Mouse (Mus musculus) large intestine, adult 2 months (tissue): ENCODE data around the gene Akap6. TPM values are rescaled to one million over a fixed set of nuclear protein-coding genes. Genes with fewer than 3 reads are reported as not detected.

Experiments used
- DNase-seq: peaks from one replicate; pipeline ENCODE4 v3.0.0-alpha.2; 2012; ENCODE audit warnings: low read depth, low spot score
- WGBS: fragments of 180-500 bp; shearing (Covaris S2); methylation state at CpG from one replicate; pipeline ENCODE4 v1.1.7; 2018; 5-methylcytosine and 5-hydroxymethylcytosine counted together
- polyA plus RNA-seq: library from polyadenylated mRNA; depleted of rRNA; stranded (reverse); fragments of >200 nt; gene quantifications from 2 replicates; pipeline ENCODE4 v1.2.3, GENCODE M21; 2012

Akap6 gene
- polyA plus RNA-seq, 1 experiment: 0.32 TPM

DNA sequence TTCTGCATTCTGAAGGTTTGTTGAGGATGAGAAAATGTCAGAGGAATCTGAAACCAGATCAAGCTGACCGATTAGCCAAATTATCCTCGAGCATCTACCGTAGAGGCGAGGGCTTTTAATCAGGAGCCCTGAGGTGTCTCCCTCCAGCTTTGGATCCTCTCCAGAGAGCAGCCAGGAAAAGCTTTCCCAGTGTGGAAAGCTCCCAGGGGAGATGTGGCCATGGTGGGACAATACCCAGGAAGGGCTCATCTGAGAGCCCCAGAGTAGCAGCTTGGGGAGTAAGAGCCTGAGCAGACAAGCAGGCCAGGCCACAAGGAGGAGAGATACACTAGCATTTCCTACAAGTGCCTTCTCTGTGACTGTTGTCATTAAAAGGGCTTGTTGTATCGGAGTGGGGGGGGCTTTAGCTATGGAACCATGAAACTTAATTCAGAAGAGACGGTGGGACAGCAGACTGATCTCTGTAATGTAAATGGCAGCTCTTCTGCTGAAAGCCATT is 135.6 kb downstream of the Akap6 start:
- DNase-seq: no peak
- 76% methylated on average over 6 of the region's 6 CpGs for WGBS

GRCm38 (mm10) chr12:52835291-52835742 is 136.1 kb downstream of the Akap6 start:
- DNase-seq: no peak
- WGBS: 33% methylated on average over 6 of the region's 6 CpGs

DNA sequence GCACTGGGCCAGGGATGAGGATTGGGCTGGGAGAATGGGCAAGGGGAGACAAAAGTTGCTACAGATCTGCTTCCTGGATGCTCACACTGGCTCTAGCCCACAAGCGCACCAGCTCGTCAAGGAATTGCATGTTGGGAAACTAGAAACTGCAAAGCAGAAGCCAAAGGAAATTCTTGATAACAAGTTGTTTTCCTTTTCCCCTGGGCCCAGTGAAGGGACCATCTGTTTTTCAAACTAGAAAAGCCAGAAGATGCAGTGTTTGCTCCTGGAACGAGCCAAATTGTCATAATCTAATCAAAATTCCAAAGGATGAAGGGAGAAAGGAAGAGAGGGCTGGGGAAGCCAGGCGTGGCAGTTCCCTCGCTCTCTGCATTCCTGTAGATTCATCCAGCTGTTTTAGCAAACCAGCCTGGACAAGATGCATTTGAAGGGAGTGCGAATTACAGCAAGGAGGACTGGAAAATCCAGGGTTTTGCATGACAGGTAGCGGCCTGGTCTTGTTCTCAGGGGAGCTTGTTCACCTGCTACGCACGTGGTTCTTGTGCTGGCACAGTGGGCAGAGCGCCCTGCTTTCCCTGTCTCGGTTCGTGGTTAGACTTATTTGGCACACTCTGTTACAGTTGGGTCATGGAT is 136.8 kb downstream of the Akap6 start:
- no peak for DNase-seq
- 59% methylated on average over 12 of the region's 12 CpGs for WGBS

- DNase-seq: no peak
- 86% methylated on average over 1 of the region's 1 CpGs for WGBS
These were observed 146.8 kb downstream of the Akap6 start for GRCm38 (mm10) chr12:52845982-52846381.

- no peak for DNase-seq
- WGBS: 59% methylated on average over 4 of the region's 4 CpGs
These were observed 147.8 kb downstream of the Akap6 start for GRCm38 (mm10) chr12:52847020-52847419.

- DNase-seq: no peak
These were observed 148.8 kb downstream of the Akap6 start for GRCm38 (mm10) chr12:52847830-52848518.

GRCm38 (mm10) chr12:52848519-52848855 is 149.3 kb downstream of the Akap6 start:
- 59% methylated on average over 7 of the region's 7 CpGs for WGBS
- DNase-seq: no peak

More at GRCm38 (mm10) chr12:52847830-52848518, 148.8 kb downstream of the Akap6 start:
- WGBS: 75% methylated on average over 14 of the region's 14 CpGs

- 75% methylated on average over 4 of the region's 4 CpGs for WGBS
- DNase-seq: no peak
These were observed 150.1 kb downstream of the Akap6 start for GRCm38 (mm10) chr12:52849297-52849696.

GRCm38 (mm10) chr12:52850332-52851036 is 151.3 kb downstream of the Akap6 start:
- no peak for DNase-seq
- 67% methylated on average over 7 of the region's 7 CpGs for WGBS

DNA sequence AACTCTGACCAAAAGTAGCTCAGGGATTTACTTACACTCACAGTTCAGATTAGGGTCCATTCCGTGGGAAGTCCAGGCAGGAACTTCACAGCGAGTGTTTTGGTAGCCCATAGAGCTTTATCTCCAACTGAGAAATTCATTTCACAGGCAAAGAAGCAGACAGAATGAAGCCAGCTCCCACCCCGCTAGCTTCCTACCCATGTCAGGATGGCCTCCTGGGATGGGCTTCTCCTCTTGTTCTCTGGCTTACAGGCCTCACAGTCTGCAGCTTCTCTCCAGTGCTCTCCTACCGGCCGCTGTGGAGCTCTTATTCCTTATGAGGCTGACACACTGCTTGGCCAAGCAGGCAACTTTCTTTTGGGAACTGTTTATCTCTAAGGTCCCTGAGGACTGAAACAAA is 152.0 kb downstream of the Akap6 start:
- DNase-seq: no peak
- WGBS: 73% methylated on average over 5 of the region's 5 CpGs

DNA sequence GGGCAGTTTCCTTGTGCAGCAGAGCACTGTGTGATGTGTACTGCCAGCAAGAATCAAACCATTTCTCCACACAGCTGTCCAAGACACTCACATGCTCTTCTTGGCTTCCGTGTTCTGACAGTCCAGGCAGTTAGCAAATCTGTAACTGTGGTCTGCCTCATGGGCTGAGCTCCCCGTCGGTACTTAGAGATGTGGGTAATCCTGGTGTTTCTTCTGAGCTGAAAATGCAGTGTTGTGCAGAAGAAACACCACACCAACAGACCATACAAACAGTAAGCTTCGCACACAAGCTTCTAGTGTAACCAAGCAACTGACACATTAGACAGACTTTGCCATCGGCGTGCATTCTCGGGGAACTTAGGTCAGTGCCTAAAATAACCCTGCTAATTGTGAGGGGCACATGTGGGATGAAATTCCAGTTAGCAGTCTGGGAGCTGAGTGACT is 155.1 kb downstream of the Akap6 start:
- WGBS: 65% methylated on average over 7 of the region's 7 CpGs
- no peak for DNase-seq

GRCm38 (mm10) chr12:52856104-52856503 is 156.9 kb downstream of the Akap6 start:
- DNase-seq: no peak
- WGBS: 78% methylated on average over 1 of the region's 1 CpGs

DNA sequence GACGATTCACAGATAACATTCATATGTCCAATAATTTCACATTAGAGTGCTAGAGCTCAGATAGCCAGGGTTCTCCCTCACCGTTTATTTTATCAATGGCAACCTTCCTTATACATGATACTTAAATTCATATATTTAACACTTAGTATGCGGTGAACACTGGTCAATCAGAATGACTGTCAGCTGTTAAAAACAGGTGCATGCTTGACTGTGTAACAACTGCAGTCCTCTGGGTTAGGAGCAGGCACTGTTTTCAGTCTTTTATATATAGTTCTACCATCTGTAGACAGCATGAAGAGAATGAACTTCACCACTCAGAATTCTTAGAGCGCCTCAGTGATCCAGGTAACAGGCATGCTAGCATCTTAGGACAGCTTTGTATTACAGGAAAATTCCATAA is 158.1 kb downstream of the Akap6 start:
- DNase-seq: no peak
- WGBS: 87% methylated on average over 4 of the region's 4 CpGs

DNA sequence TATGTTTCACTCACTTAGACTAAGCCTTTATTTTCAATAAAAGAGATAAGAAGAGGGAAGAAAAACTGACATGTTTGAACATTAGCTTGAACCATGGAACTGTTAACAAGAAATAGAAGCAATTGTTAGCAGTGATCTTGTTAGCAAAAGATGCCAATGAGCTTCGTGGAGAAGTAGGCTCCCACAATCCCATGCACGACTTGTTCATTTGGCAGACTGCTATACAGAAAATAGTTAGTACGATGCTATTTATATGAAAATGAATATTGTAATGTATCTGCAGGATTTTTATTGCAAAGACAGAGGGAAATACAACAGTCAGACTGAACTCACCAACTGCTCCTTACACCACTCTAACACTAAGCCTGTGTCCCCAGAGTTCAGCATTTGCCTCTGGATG is 162.7 kb downstream of the Akap6 start:
- 72% methylated on average over 3 of the region's 3 CpGs for WGBS
- no peak for DNase-seq

DNA sequence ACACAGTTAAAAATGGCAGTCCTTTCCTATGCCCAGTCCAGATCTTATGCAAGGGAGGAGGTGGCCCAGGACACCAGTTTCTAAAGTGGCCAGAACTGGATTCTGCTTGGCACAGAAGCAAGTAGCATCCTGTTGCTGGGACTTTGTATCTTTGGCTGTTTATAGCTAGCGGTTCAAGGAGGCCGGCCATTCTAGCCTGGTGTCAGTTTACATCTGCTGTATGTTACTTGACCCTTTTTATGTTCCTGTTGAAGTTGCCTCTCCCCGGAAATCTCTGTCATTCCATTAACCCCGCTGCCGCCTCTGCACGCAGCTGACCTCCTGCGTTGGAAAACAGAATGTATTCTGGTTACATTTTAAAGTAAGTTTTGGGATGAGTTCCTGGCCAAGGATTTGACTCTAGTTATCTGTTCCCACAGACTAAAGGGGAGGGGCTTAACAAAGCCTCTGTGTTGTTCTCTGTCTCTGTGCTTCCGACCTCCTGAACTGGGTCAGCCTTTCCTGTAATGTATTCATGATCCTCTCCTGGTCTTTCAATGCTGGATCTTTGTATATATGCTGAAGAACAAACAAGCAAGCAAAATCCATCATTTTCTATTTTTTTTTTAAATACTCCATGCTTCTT is 168.9 kb downstream of the Akap6 start:
- WGBS: 17% methylated on average over 8 of the region's 8 CpGs
- DNase-seq: no peak

GRCm38 (mm10) chr12:52871604-52872003 is 172.4 kb downstream of the Akap6 start:
- no peak for DNase-seq
- 68% methylated on average over 3 of the region's 3 CpGs for WGBS

- DNase-seq: no peak
- WGBS: 66% methylated on average over 9 of the region's 9 CpGs
These were observed 175.2 kb downstream of the Akap6 start for GRCm38 (mm10) chr12:52874332-52874923.

DNA sequence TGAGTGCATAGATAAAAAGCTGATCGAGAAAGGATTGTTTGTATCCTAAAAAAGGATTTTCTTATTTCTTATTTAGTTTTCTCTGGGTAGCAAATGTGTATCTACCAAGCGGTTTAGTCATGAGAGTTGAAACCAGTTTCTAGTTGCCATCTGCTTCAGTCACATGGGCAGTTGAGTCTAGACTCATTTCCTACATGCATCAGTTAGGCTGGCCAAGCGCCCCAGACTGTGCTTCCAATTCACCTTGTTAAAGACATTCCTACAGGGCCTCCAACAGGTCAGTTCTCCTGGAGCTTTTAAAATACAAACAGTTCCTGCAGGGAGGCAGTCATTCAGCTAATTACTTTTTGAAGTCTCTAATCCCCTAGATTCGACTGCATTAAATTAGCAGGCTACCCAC is 176.9 kb downstream of the Akap6 start:
- WGBS: 63% methylated on average over 4 of the region's 4 CpGs
- no peak for DNase-seq

DNA sequence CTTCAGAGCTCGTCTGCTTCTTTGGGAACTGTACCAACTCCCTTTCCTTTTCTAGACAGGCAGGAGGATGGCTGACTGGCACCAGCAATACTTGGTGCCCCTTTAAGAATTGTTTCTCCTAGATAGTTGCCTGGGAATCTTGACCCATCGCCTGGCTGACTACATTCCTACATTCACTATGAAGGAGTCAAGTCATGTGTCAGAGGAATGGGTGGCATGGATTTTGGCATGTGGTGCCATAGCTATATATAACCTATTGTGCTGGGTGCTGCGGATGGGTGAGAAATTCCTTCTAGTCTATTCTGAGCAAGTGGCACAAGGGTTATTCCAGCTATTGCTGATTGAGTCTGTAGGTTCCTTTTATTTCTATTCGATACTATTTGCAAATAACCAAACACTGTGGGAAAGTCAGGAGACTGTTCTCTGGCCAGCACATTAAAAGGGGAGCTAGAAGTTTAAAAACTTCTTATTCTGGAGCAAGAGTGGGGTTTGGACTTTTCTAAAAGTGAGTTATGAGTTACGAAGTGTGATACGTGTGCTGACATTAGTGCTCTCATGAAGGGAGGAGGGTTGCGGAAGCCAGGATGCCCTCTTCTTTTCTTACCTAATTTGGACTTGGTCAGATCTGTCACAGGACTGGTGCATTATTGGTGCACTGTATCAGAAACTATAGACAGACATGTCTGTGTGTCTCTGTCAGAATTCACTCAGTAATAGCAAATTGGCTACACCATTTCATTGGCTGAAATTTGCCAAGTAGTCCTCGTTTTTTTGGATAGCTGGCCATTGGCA is 178.0 kb downstream of the Akap6 start:
- no peak for DNase-seq
- WGBS: 80% methylated on average over 8 of the region's 8 CpGs
